Mouse (Mus musculus): ENCODE measurements around the gene Sf3b1.
A peak's percentile ranks its signal among the peaks of the same experiment; 100 is the strongest.
"Not testable (repeated sequence)": the region's sequence is repeated elsewhere in the genome, so short reads cannot be mapped to it uniquely, and the experiment has no call there.

Sf3b1 gene

GRCm38 (mm10) chr1:55027253-55027801, at the start of gene Sf3b1:
Sf3b1 (minus strand) TSS chr1:55027481.
- peak; percentile 96 for DNase-seq (ENCODE audit: low spot score)

- DNase-seq (ENCODE audit: low spot score) = no peak
Measured at GRCm38 (mm10) chr1:55076395-55076743, 49.1 kb upstream of the Sf3b1 start.

- DNase-seq (ENCODE audit: low spot score) = no peak
Measured at GRCm38 (mm10) chr1:55075652-55076394, 48.5 kb upstream of the Sf3b1 start.

- DNase-seq (ENCODE audit: low spot score) = no peak
Measured at GRCm38 (mm10) chr1:55074757-55075156, 47.5 kb upstream of the Sf3b1 start.

- DNase-seq (ENCODE audit: low spot score) = not testable (repeated sequence)
Measured at GRCm38 (mm10) chr1:55072328-55072727, 45.0 kb upstream of the Sf3b1 start.

GRCm38 (mm10) chr1:55061772-55062171, 34.5 kb upstream of the Sf3b1 start:
- no peak for DNase-seq (ENCODE audit: low spot score)

GRCm38 (mm10) chr1:55061099-55061498, 33.8 kb upstream of the Sf3b1 start:
- DNase-seq (ENCODE audit: low spot score) = no peak

GRCm38 (mm10) chr1:55058383-55058782, 31.1 kb upstream of the Sf3b1 start:
- not testable (repeated sequence) for DNase-seq (ENCODE audit: low spot score)

- no peak for DNase-seq (ENCODE audit: low spot score)
Measured at GRCm38 (mm10) chr1:55055322-55056115, 28.2 kb upstream of the Sf3b1 start.

- no peak for DNase-seq (ENCODE audit: low spot score)
Measured at GRCm38 (mm10) chr1:55053596-55053995, 26.3 kb upstream of the Sf3b1 start.

- peak; percentile 78 for DNase-seq (ENCODE audit: low spot score)
Measured at GRCm38 (mm10) chr1:55053005-55053404, 25.7 kb upstream of the Sf3b1 start.

GRCm38 (mm10) chr1:55052355-55052953, 25.2 kb upstream of the Sf3b1 start, which contains the start of gene Coq10b:
Coq10b (plus strand) TSS chr1:55052770.
- DNase-seq (ENCODE audit: low spot score) = peak; percentile 97

GRCm38 (mm10) chr1:55051671-55052070, 24.4 kb upstream of the Sf3b1 start:
- DNase-seq (ENCODE audit: low spot score) = no peak

GRCm38 (mm10) chr1:55048841-55049587, 21.7 kb upstream of the Sf3b1 start:
- no peak for DNase-seq (ENCODE audit: low spot score)

GRCm38 (mm10) chr1:55043164-55043563, 15.9 kb upstream of the Sf3b1 start:
- DNase-seq (ENCODE audit: low spot score) = no peak

- DNase-seq (ENCODE audit: low spot score) = no peak
Measured at GRCm38 (mm10) chr1:55042246-55042645, 15.0 kb upstream of the Sf3b1 start.

- DNase-seq (ENCODE audit: low spot score) = no peak
Measured at GRCm38 (mm10) chr1:55041691-55042090, 14.4 kb upstream of the Sf3b1 start.

GRCm38 (mm10) chr1:55039944-55040343, 12.7 kb upstream of the Sf3b1 start:
- DNase-seq (ENCODE audit: low spot score) = no peak

GRCm38 (mm10) chr1:55031026-55031779, 3.9 kb upstream of the Sf3b1 start:
- DNase-seq (ENCODE audit: low spot score) = no peak

GRCm38 (mm10) chr1:55029446-55029845, 2.2 kb upstream of the Sf3b1 start:
- no peak for DNase-seq (ENCODE audit: low spot score)

All from c-Kit-positive CD71-positive TER-119-positive erythroid progenitor cells, embryonic 14.5 days (primary cell).